Mouse (Mus musculus): Measurements from ENCODE around the gene Trpm1.

The Trpm1 gene

GRCm38 (mm10) chr7:64287414-64288091 lies 133.9 kb downstream of the Trpm1 start, which contains the start of gene Mtmr10:
Mtmr10 (plus strand) TSS chr7:64287653.
- peak; percentile 98 for DNase-seq (ENCODE audit: low read depth, low spot score)

GRCm38 (mm10) chr7:64289416-64289815 lies 135.8 kb downstream of the Trpm1 start:
- DNase-seq (ENCODE audit: low read depth, low spot score) = no peak

GRCm38 (mm10) chr7:64290431-64290830 lies 136.8 kb downstream of the Trpm1 start:
- no peak for DNase-seq (ENCODE audit: low read depth, low spot score)

- no peak for DNase-seq (ENCODE audit: low read depth, low spot score)
Observed at GRCm38 (mm10) chr7:64291722-64292121, 138.1 kb downstream of the Trpm1 start.

- no peak for DNase-seq (ENCODE audit: low read depth, low spot score)
Observed at GRCm38 (mm10) chr7:64296286-64297010, 142.8 kb downstream of the Trpm1 start.

- no peak for DNase-seq (ENCODE audit: low read depth, low spot score)
Observed at GRCm38 (mm10) chr7:64310241-64310640, 156.6 kb downstream of the Trpm1 start.

GRCm38 (mm10) chr7:64310756-64311155 lies 157.1 kb downstream of the Trpm1 start:
- DNase-seq (ENCODE audit: low read depth, low spot score) = no peak

- no peak for DNase-seq (ENCODE audit: low read depth, low spot score)
Observed at GRCm38 (mm10) chr7:64312811-64313210, 159.2 kb downstream of the Trpm1 start.
